Mouse (Mus musculus) E14TG2a.4 (cell line): ENCODE measurements at regions not wholly inside any gene's neighbourhood (a gene's known extent, or its start where the extent isn't known, plus 50 kb on each side); places are given as distances from the start of the nearest gene placed in this dataset.

Experiments
- CTCF ChIP-seq: conservative IDR thresholded peaks from 2 replicates; pipeline ENCODE4 v1.5.1; 2014; ENCODE audit warnings: low read length
- NANOG ChIP-seq: IDR thresholded peaks from 2 replicates; pipeline ENCODE4 v1.6.1; 2014; ENCODE audit warnings: borderline replicate concordance, low read length, mixed read lengths
- POU5F1 ChIP-seq: IDR thresholded peaks from 2 replicates; pipeline ENCODE4 v1.6.1; 2014; ENCODE audit warnings: low read length, borderline replicate concordance

- TF ChIP-seq CTCF (no peak), NANOG (no peak), POU5F1 (no peak)
Observed at GRCm38 (mm10) chr10:96866468-96866867, 249.7 kb downstream of the Btg1 start.
